ENCODE assay signal across 22 mouse cellular contexts in the genomic region with DNA sequence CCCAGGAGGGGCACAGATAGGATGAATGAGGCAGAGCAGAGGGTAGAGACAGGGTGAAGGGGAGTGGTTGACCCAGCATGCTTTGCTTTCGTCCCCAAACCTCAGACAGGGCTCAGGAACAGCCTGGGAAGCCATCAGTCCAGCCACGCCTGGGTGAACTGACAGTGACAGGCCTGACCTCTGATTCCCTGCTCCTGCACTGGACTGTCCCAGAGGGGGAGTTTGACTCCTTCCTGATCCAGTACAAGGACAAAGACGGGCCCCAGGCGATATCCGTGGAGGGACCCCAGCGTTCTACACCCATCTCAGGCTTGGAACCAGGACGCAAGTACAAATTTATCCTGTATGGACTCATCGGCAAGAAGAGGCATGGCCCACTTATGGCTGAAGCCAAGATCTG. TPM values are rescaled to one million over a fixed set of nuclear protein-coding genes. Genes with fewer than 3 reads are reported as not detected.
A peak's percentile ranks its signal among the peaks of the same experiment; 100 is the strongest.
DNase-seq lines count a peak whose midpoint lies in the region; ATAC-seq and TF ChIP-seq lines count a peak whose summit lies in the region.
"Had no signal": no experiment of that assay in that cellular context is flagged by ENCODE, and none has a peak within 500 bp of the region (broad histone marks: within the 10 kb centered on the region; RNA-seq: fewer than 3 reads in every experiment).

No protein-coding gene starts in this region.

- H3K27me3 ChIP-seq in hindbrain, embryonic 10.5 days (ENCODE audit: insufficient read depth, poor library complexity, severe bottlenecking): peaks cover 30% of the 10 kb centered on the region
- H3K27me3 ChIP-seq in hindbrain, embryonic 16.5 days (replicated peaks; ENCODE audit: control insufficient read depth, insufficient read depth, low read length): no peaks in the 10 kb centered on the region
- peaks cover 10% of the 10 kb centered on the region for H3K27me3 ChIP-seq in lung, postnatal 0 days (replicated peaks; ENCODE audit: insufficient read depth, low read length)
- H3K27me3 ChIP-seq: hindbrain, embryonic 15.5 days had no signal

- DNase-seq in gastrocnemius, adult 2 months: peak; percentile 31
- DNase-seq in gastrocnemius, adult 8-10 months (ENCODE audit: low spot score in 2 of 2): no peak
- DNase-seq in hindbrain, embryonic 10.5 days (ENCODE audit: low spot score): no peak
- no peak for DNase-seq in lung, postnatal 0 days (ENCODE audit: low spot score)
- no peak for DNase-seq in lung, adult 2 months
- no peak for DNase-seq in adipocyte (ENCODE audit: low spot score)
- DNase-seq: B cell, adult 2 months; cerebellum, adult 11-12 months; cerebellum, adult 9-11 months; cerebellum, postnatal 36 days; gastrocnemius, postnatal 25 days had no signal

- peak overlapping the region; percentile 35 for H3K4me3 ChIP-seq in gastrocnemius, adult 2 months
- no peak overlapping the region for H3K4me3 ChIP-seq in hindbrain, embryonic 10.5 days
- H3K4me3 ChIP-seq in hindbrain, embryonic 16.5 days (ENCODE audit: low read length): no peak overlapping the region
- H3K4me3 ChIP-seq in lung, postnatal 0 days (ENCODE audit: low read depth, low read length): no peak overlapping the region
- H3K4me3 ChIP-seq in lung, adult 2 months (replicated peaks; ENCODE audit: extremely low read depth, low read depth, low read length): no peak overlapping the region
- H3K4me3 ChIP-seq in brown adipose tissue, adult 24 weeks (ENCODE audit: insufficient read depth, low read depth, low read length): no peak overlapping the region
- H3K4me3 ChIP-seq: embryonic facial prominence, embryonic 13.5 days; forebrain, embryonic 12.5 days; heart, embryonic 12.5 days; hindbrain, embryonic 15.5 days had no signal

- TF ChIP-seq EP300 in lung, postnatal 0 days (IDR thresholded peaks at IDR 0.05): no peak

- H3K27ac ChIP-seq in gastrocnemius, adult 2 months: peak overlapping the region; percentile 84
- H3K27ac ChIP-seq in hindbrain, embryonic 10.5 days: peak overlapping the region; percentile 53; the same call in 1 of the 2 replicates
- no peak overlapping the region for H3K27ac ChIP-seq in hindbrain, embryonic 16.5 days (ENCODE audit: low read depth, low read length)
- H3K27ac ChIP-seq in lung, postnatal 0 days (ENCODE audit: low read length): peak overlapping the region; percentile 57; the same call in 1 of the 2 replicates
- peak overlapping the region; percentile 39 for H3K27ac ChIP-seq in brown adipose tissue, adult 24 weeks (replicated peaks; ENCODE audit: low read depth, low read length)
- H3K27ac ChIP-seq: embryonic facial prominence, embryonic 13.5 days; forebrain, embryonic 12.5 days; hindbrain, embryonic 15.5 days had no signal

- no peak for TF ChIP-seq CTCF in gastrocnemius, adult 2 months (IDR thresholded peaks at IDR 0.05)
- TF ChIP-seq CTCF in lung, postnatal 0 days (IDR thresholded peaks at IDR 0.05): no peak
- TF ChIP-seq CTCF in lung, adult 2 months (IDR thresholded peaks at IDR 0.05; ENCODE audit: insufficient read depth, low read length): no peak

- intact Hi-C loops in gastrocnemius, adult 2 months (cut with DNase I): no loop called here

- H3K4me1 ChIP-seq in hindbrain, embryonic 10.5 days (replicated peaks): peaks cover 19% of the 10 kb centered on the region; the same call in 1 of the 2 replicates
- no peaks in the 10 kb centered on the region for H3K4me1 ChIP-seq in hindbrain, embryonic 16.5 days (ENCODE audit: control insufficient read depth, insufficient read depth, low read depth, low read length)
- peaks cover 30% of the 10 kb centered on the region for H3K4me1 ChIP-seq in lung, postnatal 0 days (ENCODE audit: insufficient read depth, low read depth, low read length)
- peaks cover 20% of the 10 kb centered on the region for H3K4me1 ChIP-seq in lung, adult 2 months (ENCODE audit: control insufficient read depth, insufficient read depth, low read length)
- peaks cover 33% of the 10 kb centered on the region for H3K4me1 ChIP-seq in brown adipose tissue, adult 24 weeks (ENCODE audit: control insufficient read depth, insufficient read depth, insufficient read length, low read length)
- H3K4me1 ChIP-seq: forebrain, embryonic 12.5 days had no signal

- no peak for TF ChIP-seq POLR2A in lung, adult 2 months (IDR thresholded peaks at IDR 0.05; ENCODE audit: borderline replicate concordance, extremely low read depth, low read depth, low read length)

- 65% methylated on average over 8 of the region's 8 CpGs for WGBS in hindbrain, embryonic 10.5 days
- 63% methylated on average over 8 of the region's 8 CpGs for WGBS in hindbrain, embryonic 16.5 days
- 62% methylated on average over 8 of the region's 8 CpGs for WGBS in lung, postnatal 0 days
- 80% methylated on average over 8 of the region's 8 CpGs for WGBS in lung, adult 2 months

- H3K4me2 ChIP-seq in hindbrain, embryonic 16.5 days (ENCODE audit: low read length): no peak overlapping the region
- H3K4me2 ChIP-seq in lung, postnatal 0 days (replicated peaks; ENCODE audit: low read depth, low read length): no peak overlapping the region
- H3K4me2 ChIP-seq: embryonic facial prominence, embryonic 13.5 days; forebrain, embryonic 12.5 days; heart, embryonic 12.5 days; hindbrain, embryonic 15.5 days had no signal

- no peak for ATAC-seq in hindbrain, embryonic 16.5 days
- ATAC-seq in lung, postnatal 0 days: no peak
- ATAC-seq: CD4-positive, CD25-positive, alpha-beta regulatory T cell, adult 4 months; forebrain, embryonic 16.5 days; inflammation-experienced regulatory T-cells, adult 6 months had no signal

- no peaks in the 10 kb centered on the region for H3K9me3 ChIP-seq in hindbrain, embryonic 10.5 days
- no peaks in the 10 kb centered on the region for H3K9me3 ChIP-seq in hindbrain, embryonic 16.5 days (ENCODE audit: control insufficient read depth, low read length)
- no peaks in the 10 kb centered on the region for H3K9me3 ChIP-seq in lung, postnatal 0 days (ENCODE audit: low read length)
- H3K9me3 ChIP-seq: embryonic facial prominence, embryonic 13.5 days; forebrain, embryonic 12.5 days; G1E; hindbrain, embryonic 15.5 days had no signal

- H3K9ac ChIP-seq in hindbrain, embryonic 16.5 days (ENCODE audit: low read depth, low read length): no peak overlapping the region
- no peak overlapping the region for H3K9ac ChIP-seq in lung, postnatal 0 days (replicated peaks; ENCODE audit: low read depth)
- H3K9ac ChIP-seq: embryonic facial prominence, embryonic 13.5 days; forebrain, embryonic 12.5 days; heart, embryonic 12.5 days; hindbrain, embryonic 15.5 days had no signal

- no peaks in the 10 kb centered on the region for H3K36me3 ChIP-seq in hindbrain, embryonic 10.5 days
- no peaks in the 10 kb centered on the region for H3K36me3 ChIP-seq in hindbrain, embryonic 16.5 days (ENCODE audit: control insufficient read depth, insufficient read depth, low read length)
- H3K36me3 ChIP-seq in lung, postnatal 0 days (ENCODE audit: insufficient read depth, low read length): no peaks in the 10 kb centered on the region
- H3K36me3 ChIP-seq: embryonic facial prominence, embryonic 13.5 days; forebrain, embryonic 12.5 days; G1E; heart, embryonic 12.5 days; hindbrain, embryonic 15.5 days had no signal

RNA-seq across cellular contexts. Expression of a gene that starts 12.8 kb away (rescaled TPM):
- total RNA-seq in gastrocnemius, adult 2 months (2021): 10 to 100 TPM; 30.7 to 41.6 TPM
- total RNA-seq in gastrocnemius, adult 8-10 months (2022): 10 to 100 TPM; 18.1 to 27.4 (median 23.3) TPM
- 0.01 and 0.02 TPM in 2 replicates for polyA plus RNA-seq in hindbrain, embryonic 10.5 days (2016; fragmentation: Nextera tagmentation; extraction: Ambion mirVana)
- polyA plus RNA-seq in hindbrain, embryonic 16.5 days (2015; fragmentation: Nextera tagmentation; extraction: Ambion mirVana): 0.30 and 0.34 TPM in 2 replicates
- polyA plus RNA-seq in lung, postnatal 0 days (2015; fragmentation: Nextera tagmentation; extraction: Ambion mirVana): 0.85 and 0.99 TPM in 2 replicates
- polyA plus RNA-seq in lung, adult 2 months (2012; rRNA removed): 39.6 and 49.2 TPM in 2 replicates
- polyA plus RNA-seq in brown adipose tissue, adult 24 weeks (2012; ENCODE audit: insufficient read depth, insufficient read length, missing spikeins): 9.7 and 10.1 TPM in 2 replicates
- total RNA-seq: granulocyte monocyte progenitor cell, adult 5-6 weeks had no signal
- polyA plus RNA-seq: CD4-positive, CD25-positive, alpha-beta regulatory T cell, adult 4 months; G1E; inflammation-experienced regulatory T-cells, adult 6 months had no signal

RNA-seq across cellular contexts. Expression of a gene that starts 36.2 kb away (rescaled TPM):
- total RNA-seq in gastrocnemius, adult 2 months (2021): 1 to 10 TPM; 7.1 to 9.1 TPM
- 1 to 10 TPM; 5.4 to 7.6 (median 6.3) TPM for total RNA-seq in gastrocnemius, adult 8-10 months (2022)
- 111 and 118 TPM in 2 replicates for polyA plus RNA-seq in hindbrain, embryonic 10.5 days (2016; fragmentation: Nextera tagmentation; extraction: Ambion mirVana)
- polyA plus RNA-seq in hindbrain, embryonic 16.5 days (2015; fragmentation: Nextera tagmentation; extraction: Ambion mirVana): 110 and 121 TPM in 2 replicates
- polyA plus RNA-seq in lung, postnatal 0 days (2015; fragmentation: Nextera tagmentation; extraction: Ambion mirVana): 42.5 and 47.3 TPM in 2 replicates
- 81.8 and 88.0 TPM in 2 replicates for polyA plus RNA-seq in lung, adult 2 months (2012; rRNA removed)
- 16.2 and 17.1 TPM in 2 replicates for polyA plus RNA-seq in brown adipose tissue, adult 24 weeks (2012; ENCODE audit: insufficient read depth, insufficient read length, missing spikeins)

RNA-seq across cellular contexts. Expression of a gene that starts 38.6 kb away (rescaled TPM):
- total RNA-seq in gastrocnemius, adult 2 months (2021): 1 to 10 TPM; 4.5 to 9.3 TPM
- total RNA-seq in gastrocnemius, adult 8-10 months (2022): 1 to 10 TPM; 5.3 to 9.4 (median 8.9) TPM
- polyA plus RNA-seq in hindbrain, embryonic 10.5 days (2016; fragmentation: Nextera tagmentation; extraction: Ambion mirVana): 19.4 and 19.6 TPM in 2 replicates
- 13.5 and 17.0 TPM in 2 replicates for polyA plus RNA-seq in hindbrain, embryonic 16.5 days (2015; fragmentation: Nextera tagmentation; extraction: Ambion mirVana)
- 12.2 and 14.5 TPM in 2 replicates for polyA plus RNA-seq in lung, postnatal 0 days (2015; fragmentation: Nextera tagmentation; extraction: Ambion mirVana)
- polyA plus RNA-seq in lung, adult 2 months (2012; rRNA removed): 2.4 and 2.9 TPM in 2 replicates
- 11.1 and 26.4 TPM in 2 replicates for polyA plus RNA-seq in brown adipose tissue, adult 24 weeks (2012; ENCODE audit: insufficient read depth, insufficient read length, missing spikeins)

RNA-seq across cellular contexts. Expression of a gene that starts 53.8 kb away (rescaled TPM):
- under 1 TPM; 0.28 to 0.36 TPM for total RNA-seq in gastrocnemius, adult 2 months (2021)
- under 1 TPM in 3 of 4 experiments, not detected in 1; 0.12 to 0.35 (median 0.25) TPM for total RNA-seq in gastrocnemius, adult 8-10 months (2022)
- polyA plus RNA-seq in hindbrain, embryonic 10.5 days (2016; fragmentation: Nextera tagmentation; extraction: Ambion mirVana): 0.58 and 1.4 TPM in 2 replicates
- polyA plus RNA-seq in hindbrain, embryonic 16.5 days (2015; fragmentation: Nextera tagmentation; extraction: Ambion mirVana): 6.8 and 8.1 TPM in 2 replicates
- 0.27 and 0.29 TPM in 2 replicates for polyA plus RNA-seq in lung, postnatal 0 days (2015; fragmentation: Nextera tagmentation; extraction: Ambion mirVana)
- 5.2 and 6.7 TPM in 2 replicates for polyA plus RNA-seq in lung, adult 2 months (2012; rRNA removed)
- polyA plus RNA-seq in brown adipose tissue, adult 24 weeks (2012; ENCODE audit: insufficient read depth, insufficient read length, missing spikeins): not detected in 2 replicates
- total RNA-seq: G1E had no signal
- polyA plus RNA-seq: G1E; heart, embryonic 12.5 days had no signal

RNA-seq across cellular contexts. Expression of a gene that starts 54.9 kb away (rescaled TPM):
- total RNA-seq in gastrocnemius, adult 2 months (2021): 10 to 100 TPM; 40.5 to 42.2 TPM
- total RNA-seq in gastrocnemius, adult 8-10 months (2022): 10 to 100 TPM; 38.0 to 40.7 (median 39.9) TPM
- polyA plus RNA-seq in hindbrain, embryonic 10.5 days (2016; fragmentation: Nextera tagmentation; extraction: Ambion mirVana): 22.7 and 28.7 TPM in 2 replicates
- 19.9 and 23.5 TPM in 2 replicates for polyA plus RNA-seq in hindbrain, embryonic 16.5 days (2015; fragmentation: Nextera tagmentation; extraction: Ambion mirVana)
- 22.4 and 24.9 TPM in 2 replicates for polyA plus RNA-seq in lung, postnatal 0 days (2015; fragmentation: Nextera tagmentation; extraction: Ambion mirVana)
- 38.7 and 40.9 TPM in 2 replicates for polyA plus RNA-seq in lung, adult 2 months (2012; rRNA removed)
- polyA plus RNA-seq in brown adipose tissue, adult 24 weeks (2012; ENCODE audit: insufficient read depth, insufficient read length, missing spikeins): 30.2 and 32.3 TPM in 2 replicates
